Mouse (Mus musculus) liver, embryonic 14.5 days (tissue): ENCODE data around the gene Cyp17a1.

Experiments used
- CTCF ChIP-seq: IDR thresholded peaks from 2 replicates; pipeline ENCODE4 v1.5.1; 2016; ENCODE audit warnings: antibody characterized with exemption, low read depth, control low read depth
- EP300 ChIP-seq: IDR thresholded peaks from 2 replicates; pipeline ENCODE4 v1.6.1; 2016; ENCODE audit warnings: antibody characterized with exemption, low read depth

GRCm38 (mm10) chr19:46690387-46690786, 17.4 kb upstream of the Cyp17a1 start:
- TF ChIP-seq CTCF = no peak
- TF ChIP-seq EP300 = no peak
